Mouse (Mus musculus): ENCODE measurements around the gene Myh9.

The Myh9 gene

GRCm38 (mm10) chr15:77805657-77806056, 36.3 kb downstream of the Myh9 start:
- DNase-seq = peak; percentile 40

GRCm38 (mm10) chr15:77804949-77805348, 37.0 kb downstream of the Myh9 start:
- no peak for DNase-seq

- no peak for DNase-seq
Measured at GRCm38 (mm10) chr15:77804460-77804859, 37.5 kb downstream of the Myh9 start.

GRCm38 (mm10) chr15:77803747-77804146, 38.2 kb downstream of the Myh9 start:
- no peak for DNase-seq

GRCm38 (mm10) chr15:77802992-77803391, 39.0 kb downstream of the Myh9 start:
- DNase-seq = peak; percentile 59

GRCm38 (mm10) chr15:77801188-77801587, 40.8 kb downstream of the Myh9 start:
- DNase-seq = no peak

DNA sequence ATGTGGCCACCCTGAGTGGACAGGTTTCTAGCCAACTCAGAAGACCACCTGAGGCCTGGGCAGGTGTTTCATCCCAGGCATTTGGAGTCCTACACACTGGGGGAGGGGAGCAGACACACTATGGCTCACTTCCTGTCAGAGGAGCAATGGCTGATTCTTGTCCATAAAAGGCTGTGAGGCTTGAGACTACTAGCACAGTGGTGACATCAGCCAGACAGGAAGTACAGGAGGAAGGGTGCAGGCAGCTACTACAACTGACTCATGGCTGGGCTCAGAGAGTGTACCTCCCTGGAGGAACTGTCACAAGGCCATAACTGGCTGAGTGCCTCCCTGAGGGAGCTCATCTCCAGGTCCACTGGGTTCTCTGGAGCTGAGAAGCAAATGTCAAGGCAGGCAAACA, 41.5 kb downstream of the Myh9 start:
- DNase-seq = peak; percentile 94

- DNase-seq = no peak
Measured at GRCm38 (mm10) chr15:77799491-77800474, 42.2 kb downstream of the Myh9 start.

GRCm38 (mm10) chr15:77798664-77799490, 43.1 kb downstream of the Myh9 start:
- DNase-seq = peak; percentile 66

DNA sequence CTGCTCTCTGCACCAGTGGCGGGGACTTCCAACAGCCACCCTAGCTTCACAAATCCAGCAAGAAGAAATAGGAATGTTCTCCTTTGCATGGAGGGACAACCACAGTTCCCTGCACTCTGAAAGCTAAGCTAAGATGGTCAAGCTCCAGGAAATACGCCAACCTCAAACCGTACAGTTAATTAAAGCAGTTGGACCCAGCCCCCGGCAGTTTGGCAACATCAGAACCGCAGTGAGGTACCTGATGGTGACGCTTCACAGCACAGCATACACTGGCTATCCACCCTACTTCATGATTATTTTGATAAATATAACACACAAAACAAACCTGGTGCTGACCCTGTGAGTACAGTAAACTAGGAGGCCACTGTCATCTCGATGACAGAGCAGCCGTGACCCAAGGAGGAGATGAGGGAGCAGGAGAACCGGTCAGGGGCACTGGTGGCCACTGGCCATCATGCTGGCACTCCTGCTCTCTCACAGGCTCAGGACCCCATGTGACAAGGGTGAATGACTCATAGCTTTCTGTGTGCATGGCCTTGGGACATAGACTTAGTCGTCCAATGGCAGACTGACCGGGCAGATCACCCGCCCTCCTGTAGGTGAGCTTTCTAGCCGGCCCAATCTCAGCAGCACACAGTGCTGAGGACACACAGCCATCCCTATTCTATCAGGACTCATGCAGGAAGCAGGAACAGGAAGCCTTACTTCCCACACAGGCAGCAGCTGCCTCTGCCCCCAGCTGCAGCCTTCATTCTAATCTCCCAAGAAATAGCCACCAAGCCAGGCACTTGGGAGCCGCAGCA, 44.2 kb downstream of the Myh9 start:
- DNase-seq = peak; percentile 71

- no peak for DNase-seq
Measured at GRCm38 (mm10) chr15:77796409-77797035, 45.5 kb downstream of the Myh9 start.

DNA sequence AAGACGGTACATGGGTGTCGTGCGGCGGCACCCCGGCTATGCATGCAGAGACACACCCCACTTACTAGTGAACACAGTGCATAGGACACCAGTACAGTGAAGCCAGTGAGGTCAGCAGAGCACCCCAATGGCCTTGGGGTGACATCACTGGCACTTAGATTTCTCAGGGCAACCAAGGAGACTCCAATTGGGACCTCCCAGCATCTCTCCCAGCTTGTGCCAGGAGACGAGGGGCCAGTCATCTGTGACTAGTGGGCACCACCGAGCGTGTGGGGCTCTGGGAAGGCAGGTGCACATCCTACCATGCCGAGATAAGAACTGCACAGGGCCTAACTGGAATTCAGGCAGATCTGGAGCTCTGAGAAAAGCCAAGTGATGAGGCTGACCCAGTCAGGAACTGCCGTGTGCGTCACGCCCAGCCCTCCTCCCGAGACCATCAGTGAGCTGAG, 47.0 kb downstream of the Myh9 start:
- no peak for DNase-seq

GRCm38 (mm10) chr15:77794138-77794907, 47.7 kb downstream of the Myh9 start:
- DNase-seq = no peak

- DNase-seq = no peak
Measured at GRCm38 (mm10) chr15:77793554-77793953, 48.4 kb downstream of the Myh9 start.

GRCm38 (mm10) chr15:77793094-77793493, 48.9 kb downstream of the Myh9 start:
- no peak for DNase-seq

DNA sequence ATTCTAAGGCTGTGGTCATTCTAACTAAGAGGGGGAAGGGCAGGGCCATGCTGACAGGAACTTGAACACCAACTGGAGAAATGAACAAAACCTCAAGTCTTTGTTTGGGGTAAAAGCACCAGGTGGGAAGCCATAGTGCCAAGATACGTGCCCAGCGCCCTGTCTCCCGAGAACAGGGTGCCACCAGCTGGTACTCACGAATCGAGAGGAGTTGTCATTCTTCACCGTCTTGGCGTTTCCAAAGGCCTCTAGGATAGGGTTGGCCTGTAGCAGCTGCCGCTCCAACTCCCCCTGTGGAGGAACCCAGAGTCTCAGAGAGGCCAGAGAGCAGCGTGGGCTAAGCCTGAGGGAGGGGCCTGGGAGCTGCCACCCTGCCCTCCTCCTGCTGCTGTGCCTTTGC, 49.9 kb downstream of the Myh9 start:
- no peak for DNase-seq

GRCm38 (mm10) chr15:77790656-77791405, 51.1 kb downstream of the Myh9 start:
- DNase-seq = peak; percentile 57

- no peak for DNase-seq
Measured at GRCm38 (mm10) chr15:77789186-77789585, 52.8 kb downstream of the Myh9 start.

GRCm38 (mm10) chr15:77788356-77788755, 53.6 kb downstream of the Myh9 start:
- DNase-seq = no peak

GRCm38 (mm10) chr15:77785807-77786206, 56.2 kb downstream of the Myh9 start:
- DNase-seq = no peak
